Mouse (Mus musculus) cerebellum, adult (tissue): ENCODE results near the gene Rps6ka5.

ENCODE experiments used
- ATAC-seq: cut with Nextera tagmentation; 2 replicates; pipeline ENCODE4 v1.9.2; 2017; ENCODE audit warnings: mild to moderate bottlenecking, moderate library complexity, mixed read lengths; ENCODE audit not compliant: insufficient number of reproducible peaks, low FRiP score, low TSS enrichment

Rps6ka5 gene

DNA sequence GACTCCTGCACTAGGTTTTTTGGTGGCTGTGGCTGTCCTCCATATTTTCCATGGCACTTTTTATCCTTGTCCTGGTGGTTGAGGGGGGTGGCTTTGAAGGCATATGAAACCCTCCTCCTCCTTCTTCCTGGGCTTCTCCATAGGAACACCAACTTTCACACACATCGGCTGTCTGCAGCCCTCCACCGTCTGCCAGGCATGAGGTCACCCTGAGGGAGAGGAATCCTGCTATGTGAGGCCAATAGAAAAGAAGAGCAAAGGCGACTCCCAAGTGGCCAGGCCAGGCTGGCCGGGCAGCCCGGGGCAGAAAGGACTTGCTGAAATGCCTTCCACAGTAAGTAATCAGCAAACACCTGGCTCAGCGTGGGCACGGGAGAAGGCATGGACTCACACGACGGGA lies 214.1 kb downstream of the Rps6ka5 start:
- no peak for ATAC-seq

DNA sequence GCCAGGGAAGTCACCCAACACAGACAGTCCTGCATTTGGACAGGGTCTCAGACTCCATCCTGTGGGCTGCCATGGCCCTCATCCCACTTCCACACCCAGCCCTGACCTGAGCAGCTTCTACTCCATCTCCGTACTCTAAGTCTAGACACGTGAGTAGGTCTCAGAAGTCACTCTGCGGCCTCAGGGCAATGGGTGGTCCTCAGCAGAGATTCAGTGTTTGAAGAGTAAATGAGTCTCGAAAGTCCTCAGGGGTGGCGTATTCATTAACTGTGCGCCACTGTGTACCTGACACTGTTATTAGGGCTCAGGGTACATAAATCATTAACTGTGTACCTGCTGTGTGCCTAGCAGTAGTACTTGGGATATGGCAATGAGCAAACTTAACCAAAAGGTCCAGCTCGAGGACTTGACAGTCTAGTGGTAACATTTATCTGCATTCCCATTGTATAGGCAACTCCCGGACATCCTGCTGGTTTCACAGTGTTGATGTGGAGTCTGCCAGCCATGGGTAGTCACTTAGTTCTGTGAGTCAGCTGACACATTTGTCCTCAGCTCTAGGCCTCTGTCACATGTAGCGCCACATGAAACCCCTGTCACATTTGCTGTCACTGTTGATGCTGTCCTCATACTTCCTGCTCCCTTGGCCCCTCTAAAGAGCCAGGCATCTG lies 217.0 kb downstream of the Rps6ka5 start:
- ATAC-seq: no peak

DNA sequence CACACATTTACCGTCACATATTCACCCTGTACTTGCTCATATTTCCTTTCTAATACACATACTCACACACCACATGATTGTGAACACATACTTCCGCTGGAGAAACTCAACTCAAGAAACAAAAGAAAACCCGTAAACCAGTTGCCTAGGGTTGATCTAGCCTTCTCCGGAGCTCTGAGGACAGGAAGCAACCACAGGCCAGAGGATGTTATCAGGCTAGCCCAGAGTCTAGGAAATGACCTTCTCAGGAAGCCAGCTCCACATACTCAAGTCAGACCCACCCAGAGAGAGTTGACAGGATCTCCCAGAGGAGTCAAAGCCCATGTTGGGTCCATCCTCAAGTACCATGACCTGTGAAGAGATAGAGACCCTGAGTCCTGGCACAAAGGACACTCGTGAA lies 218.1 kb downstream of the Rps6ka5 start:
- ATAC-seq: no peak

DNA sequence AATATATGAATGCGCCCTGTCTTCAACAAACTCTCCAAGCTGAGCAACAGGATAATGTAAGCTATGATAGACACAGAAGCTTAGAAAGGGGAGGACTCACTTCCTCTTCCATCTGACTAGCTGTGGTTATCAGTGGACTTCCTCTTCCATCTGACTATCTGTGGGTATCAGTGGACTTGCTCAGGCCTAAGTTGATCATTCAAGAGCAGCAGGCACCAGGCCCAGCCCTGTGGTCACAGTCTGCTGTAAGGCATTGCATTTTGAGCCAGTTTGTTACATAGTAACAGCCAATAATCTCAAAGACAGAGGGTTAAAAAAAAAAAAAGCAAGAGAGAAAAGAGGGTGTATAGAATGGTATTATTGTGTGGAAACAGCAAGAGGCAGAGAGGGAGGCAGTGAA lies 221.3 kb downstream of the Rps6ka5 start:
- ATAC-seq: no peak

DNA sequence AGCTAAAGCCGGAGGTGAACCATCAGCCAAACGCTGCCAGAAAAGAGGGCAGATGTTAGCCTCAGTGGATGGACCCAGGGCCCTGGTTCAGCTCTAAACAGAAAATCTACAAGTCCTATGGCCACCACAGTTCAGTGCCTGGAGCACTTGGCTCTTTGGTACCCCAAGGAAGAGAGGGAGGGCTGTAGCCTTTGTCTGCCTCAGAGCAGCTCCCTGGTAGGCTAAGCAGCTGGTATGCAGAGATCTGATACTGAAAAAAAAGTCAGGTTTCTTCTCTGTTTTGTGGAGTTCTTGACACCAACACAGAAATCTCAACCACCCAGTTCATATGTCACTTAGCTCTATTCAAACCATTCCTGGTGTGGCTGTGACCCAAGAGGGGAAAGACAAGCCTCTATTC lies 222.2 kb downstream of the Rps6ka5 start:
- ATAC-seq: no peak

DNA sequence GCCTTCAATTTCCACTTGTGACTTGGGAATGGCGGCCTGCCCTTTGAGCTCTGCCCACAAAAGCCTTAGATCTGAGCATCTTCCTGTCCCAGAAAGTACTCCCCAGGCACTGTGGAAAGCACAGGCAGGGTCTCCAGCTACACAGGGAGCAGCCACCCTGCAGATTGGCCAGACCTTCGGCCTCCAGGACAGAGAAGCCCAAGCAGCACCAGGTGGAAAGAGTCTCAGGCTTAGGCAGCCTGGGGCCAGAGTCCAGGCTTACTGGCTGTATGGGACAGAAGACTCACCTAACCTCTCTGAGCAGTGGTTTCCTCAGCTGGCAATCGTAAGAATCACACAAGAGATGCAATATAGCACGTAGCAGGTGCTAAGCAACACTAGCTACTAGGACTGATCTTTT lies 223.1 kb downstream of the Rps6ka5 start:
- ATAC-seq: no peak

DNA sequence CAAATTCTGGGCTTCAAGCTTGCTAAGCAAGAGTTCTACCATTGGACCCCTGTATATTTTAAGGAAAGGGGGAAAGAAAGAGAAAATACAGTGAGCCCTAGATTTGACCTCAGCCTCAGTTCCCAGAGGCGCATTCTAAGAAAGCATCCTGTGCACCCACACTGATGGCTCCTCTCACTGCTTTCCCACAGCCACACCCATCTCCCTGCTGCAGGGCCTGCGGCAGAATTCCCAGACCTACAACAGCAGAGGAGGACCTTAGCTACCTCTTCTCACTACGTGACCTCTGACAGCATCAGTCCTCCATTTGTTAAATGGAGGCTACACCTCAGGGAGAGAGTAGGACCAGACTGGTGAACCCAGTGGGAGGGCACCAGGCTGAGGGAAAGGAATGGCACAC lies 224.2 kb downstream of the Rps6ka5 start:
- no peak for ATAC-seq

DNA sequence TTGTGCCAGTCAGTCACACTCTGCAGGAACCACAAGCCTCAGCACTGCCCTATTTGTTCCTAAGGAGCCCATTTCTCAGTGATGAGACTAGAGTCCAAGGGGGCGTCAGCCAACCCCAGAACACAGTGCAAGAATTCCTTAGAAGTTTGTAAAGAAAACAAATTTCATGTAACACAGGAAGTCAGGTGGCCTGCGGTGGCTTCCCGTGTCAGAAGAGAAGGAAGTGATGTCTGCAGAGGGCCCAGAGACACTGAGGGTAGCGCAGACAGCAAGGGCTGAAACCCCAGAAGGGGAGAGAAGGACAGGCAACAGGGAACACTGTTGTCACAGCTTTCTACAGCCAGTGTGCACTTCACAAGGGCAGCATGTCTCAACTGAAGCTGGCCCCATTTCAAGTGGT lies 225.5 kb downstream of the Rps6ka5 start:
- ATAC-seq: no peak

DNA sequence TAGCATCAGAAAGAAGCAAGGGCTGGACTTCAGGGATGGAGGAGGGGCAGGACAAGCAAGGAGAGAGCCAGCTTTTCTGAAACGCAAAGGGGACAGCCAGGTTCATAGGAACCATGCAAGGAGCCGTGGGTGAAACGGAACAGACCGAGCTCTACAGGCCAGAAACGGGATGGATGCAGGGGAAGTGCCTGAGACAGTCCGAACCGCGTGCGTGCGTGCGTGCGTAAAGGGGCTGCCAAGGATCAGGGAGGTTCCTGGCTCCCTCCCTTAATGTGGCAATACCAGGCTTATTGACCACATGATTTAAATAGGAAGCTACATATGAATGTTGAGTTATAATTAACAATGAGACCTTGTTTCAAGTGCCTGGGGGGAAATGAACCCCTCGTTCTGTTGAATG lies 227.3 kb downstream of the Rps6ka5 start:
- ATAC-seq: no peak
